Mouse (Mus musculus) hindbrain, embryonic 10.5 days (tissue): Measurements from ENCODE around the gene Camta1. TPM values are rescaled to one million over a fixed set of nuclear protein-coding genes. Genes with fewer than 3 reads are reported as not detected.

Experiments
- DNase-seq: peaks from one replicate; pipeline ENCODE4 v3.0.0-alpha.2; 2017; ENCODE audit warnings: low spot score
- H3K27ac ChIP-seq: fragments of 300-500 bp; sonication (generic); 2 replicates; pipeline ENCODE4 v1.5.1; 2016; ENCODE audit warnings: mild to moderate bottlenecking, moderate library complexity
- H3K27me3 ChIP-seq: fragments of 300-500 bp; sonication (generic); 2 replicates; pipeline ENCODE4 v1.6.1; 2016; ENCODE audit warnings: mild to moderate bottlenecking; ENCODE audit not compliant: poor library complexity, insufficient read depth, severe bottlenecking
- H3K36me3 ChIP-seq: fragments of 300-500 bp; sonication (generic); 2 replicates; pipeline ENCODE4 v1.6.1; 2016; ENCODE audit warnings: mild to moderate bottlenecking, moderate library complexity
- H3K4me1 ChIP-seq: fragments of 300-500 bp; sonication (generic); replicated peaks from 2 replicates; pipeline ENCODE4 v1.6.1; 2016; ENCODE audit warnings: mild to moderate bottlenecking
- H3K4me3 ChIP-seq: fragments of 300-500 bp; sonication (generic); 2 replicates; pipeline ENCODE4 v1.5.1; 2016; ENCODE audit warnings: mild to moderate bottlenecking, moderate library complexity
- H3K9me3 ChIP-seq: fragments of 300-500 bp; sonication (generic); 2 replicates; pipeline ENCODE4 v1.6.1; 2016; ENCODE audit warnings: mild to moderate bottlenecking, moderate library complexity
- WGBS: fragments of 180-500 bp; shearing (Covaris S2); methylation state at CpG from one replicate; pipeline ENCODE4 v1.1.7; 2016; 5-methylcytosine and 5-hydroxymethylcytosine counted together
- polyA plus RNA-seq: library from polyadenylated mRNA; unstranded; fragments of >200 nt; fragmentation: Nextera tagmentation; extraction: Ambion mirVana; gene quantifications from 2 replicates; pipeline ENCODE4 v1.2.1, GENCODE M21; 2016

Camta1 gene
- polyA plus RNA-seq, 1 experiment from 2014 or later = 140 TPM

- DNase-seq = peak; percentile 56
- WGBS = 5% methylated on average over 59 of the region's 60 CpGs
- peaks cover 44% of the 10 kb centered on the region for H3K4me1 ChIP-seq
- peaks cover 12% of the 10 kb centered on the region for H3K36me3 ChIP-seq
- H3K9me3 ChIP-seq = no peaks in the 10 kb centered on the region
- H3K4me3 ChIP-seq = peak overlapping the region; percentile 94
- peak overlapping the region; percentile 97 for H3K27ac ChIP-seq
- H3K27me3 ChIP-seq = peaks cover 36% of the 10 kb centered on the region
Observed at GRCm38 (mm10) chr4:151107131-151108001, 754.3 kb downstream of the Camta1 start.

- H3K4me1 ChIP-seq = peaks cover 44% of the 10 kb centered on the region
- H3K36me3 ChIP-seq = peaks cover 21% of the 10 kb centered on the region
- peak overlapping the region; percentile 94 for H3K4me3 ChIP-seq
- 0 out of 2 replicates have a peak, but pooled peaks cover 6% of the 10 kb centered on the region for H3K9me3 ChIP-seq
- peak; percentile 9 for DNase-seq
- H3K27me3 ChIP-seq = peaks cover 35% of the 10 kb centered on the region
- no peak overlapping the region; the same call in 1 of the 2 replicates for H3K27ac ChIP-seq
- WGBS = 41% methylated on average over 10 of the region's 10 CpGs
Observed at GRCm38 (mm10) chr4:151106468-151106867, 755.2 kb downstream of the Camta1 start.

DNA sequence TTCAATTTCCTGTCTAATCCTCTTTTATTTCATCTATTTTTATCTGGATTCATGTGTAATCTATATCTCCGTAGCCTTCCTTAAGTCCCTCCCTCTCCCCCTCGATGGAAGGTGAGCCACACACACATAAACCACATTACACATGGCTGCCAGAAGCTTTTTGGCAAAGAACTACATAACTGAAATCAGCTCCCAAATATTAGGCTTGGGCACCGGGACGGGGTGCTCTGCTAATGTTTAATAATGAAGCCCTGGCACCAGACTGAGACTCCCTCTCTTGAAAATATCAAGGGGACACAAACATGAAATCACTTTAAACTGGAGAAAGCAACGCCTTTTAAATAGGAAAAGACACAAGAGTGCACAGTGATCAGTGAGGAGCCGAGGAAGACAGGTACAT, 755.8 kb downstream of the Camta1 start:
- Histone ChIP-seq H3K4me3 (0 out of 2 replicates have a peak overlapping the region, but pooled peaks have one; percentile 94), H3K9me3 (0 out of 2 replicates have a peak, but pooled peaks cover 9% of the 10 kb centered on the region), H3K27ac (no peak overlapping the region), H3K36me3 (peaks cover 24% of the 10 kb centered on the region), H3K27me3 (peaks cover 29% of the 10 kb centered on the region), H3K4me1 (peaks cover 44% of the 10 kb centered on the region)
- WGBS = 88% methylated on average over 6 of the region's 6 CpGs
- DNase-seq = no peak

DNA sequence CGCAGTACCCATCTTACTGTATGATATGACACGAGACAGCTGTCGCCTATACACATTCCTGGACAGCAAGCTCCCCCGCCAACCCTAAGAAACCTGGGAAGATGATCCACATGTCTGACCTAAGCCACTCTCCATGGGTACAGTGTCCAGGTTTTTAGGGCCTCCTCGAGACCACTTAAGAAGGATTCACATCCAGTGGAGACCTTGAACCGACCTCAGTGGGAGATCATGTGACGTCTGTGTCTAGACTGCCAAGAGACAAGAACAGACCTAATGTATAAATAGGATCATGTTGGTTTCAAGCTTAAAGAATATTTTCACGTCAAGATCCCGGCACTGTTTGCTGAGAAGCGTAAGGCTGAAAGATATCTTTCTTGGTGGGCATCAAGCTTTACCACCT, 757.5 kb downstream of the Camta1 start:
- WGBS = 90% methylated on average over 10 of the region's 10 CpGs
- Histone ChIP-seq H3K4me3 (no peak overlapping the region), H3K4me1 (peaks cover 41% of the 10 kb centered on the region), H3K9me3 (0 out of 2 replicates have a peak, but pooled peaks cover 9% of the 10 kb centered on the region), H3K27me3 (peaks cover 12% of the 10 kb centered on the region), H3K27ac (no peak overlapping the region), H3K36me3 (peaks cover 29% of the 10 kb centered on the region)
- no peak for DNase-seq

DNA sequence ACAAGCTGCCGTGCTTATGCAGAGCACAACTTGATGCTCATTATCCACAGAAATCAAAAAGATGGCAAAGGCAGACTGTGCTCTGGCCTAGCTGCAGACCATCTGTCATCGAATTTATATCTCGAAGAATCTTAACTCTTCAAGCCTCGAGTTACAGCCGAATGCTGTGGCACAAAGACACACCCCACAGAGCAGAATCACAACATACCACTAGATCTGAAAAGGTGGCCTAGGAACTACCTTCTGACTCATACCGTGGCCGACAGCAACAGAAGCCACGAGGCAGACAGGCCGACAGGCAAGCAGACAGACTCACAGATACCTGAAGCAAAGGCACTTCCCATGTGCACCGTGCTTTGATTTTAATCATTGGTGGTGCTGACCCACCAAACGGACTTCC, 758.0 kb downstream of the Camta1 start:
- Histone ChIP-seq H3K4me3 (no peak overlapping the region), H3K9me3 (0 out of 2 replicates have a peak, but pooled peaks cover 9% of the 10 kb centered on the region), H3K4me1 (peaks cover 36% of the 10 kb centered on the region), H3K27me3 (peaks cover 12% of the 10 kb centered on the region), H3K27ac (no peak overlapping the region), H3K36me3 (peaks cover 29% of the 10 kb centered on the region)
- DNase-seq = no peak
- WGBS = 88% methylated on average over 11 of the region's 11 CpGs

DNA sequence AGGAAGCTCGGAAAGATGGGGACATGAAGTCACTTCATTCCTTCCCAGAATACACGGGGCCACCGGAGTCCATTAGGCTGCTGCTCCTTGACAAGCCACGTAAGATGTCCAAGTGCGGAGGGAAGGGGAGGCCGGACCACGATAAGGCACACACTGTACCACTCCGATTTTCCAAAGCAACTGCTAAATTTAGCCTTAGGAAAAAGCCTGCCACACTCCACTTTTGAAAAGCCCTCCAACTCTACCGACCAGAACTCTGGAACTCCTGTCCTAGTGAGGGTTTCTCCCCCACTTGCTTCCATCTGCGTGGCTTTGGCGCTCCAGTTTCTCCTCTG, 764.6 kb downstream of the Camta1 start:
- H3K27ac ChIP-seq = no peak overlapping the region
- H3K36me3 ChIP-seq = peaks cover 31% of the 10 kb centered on the region
- H3K4me1 ChIP-seq = peaks cover 5% of the 10 kb centered on the region; the same call in 1 of the 2 replicates
- DNase-seq = no peak
- H3K4me3 ChIP-seq = no peak overlapping the region
- WGBS = 89% methylated on average over 11 of the region's 11 CpGs
- no peaks in the 10 kb centered on the region for H3K27me3 ChIP-seq
- 0 out of 2 replicates have a peak, but pooled peaks cover 9% of the 10 kb centered on the region for H3K9me3 ChIP-seq

DNA sequence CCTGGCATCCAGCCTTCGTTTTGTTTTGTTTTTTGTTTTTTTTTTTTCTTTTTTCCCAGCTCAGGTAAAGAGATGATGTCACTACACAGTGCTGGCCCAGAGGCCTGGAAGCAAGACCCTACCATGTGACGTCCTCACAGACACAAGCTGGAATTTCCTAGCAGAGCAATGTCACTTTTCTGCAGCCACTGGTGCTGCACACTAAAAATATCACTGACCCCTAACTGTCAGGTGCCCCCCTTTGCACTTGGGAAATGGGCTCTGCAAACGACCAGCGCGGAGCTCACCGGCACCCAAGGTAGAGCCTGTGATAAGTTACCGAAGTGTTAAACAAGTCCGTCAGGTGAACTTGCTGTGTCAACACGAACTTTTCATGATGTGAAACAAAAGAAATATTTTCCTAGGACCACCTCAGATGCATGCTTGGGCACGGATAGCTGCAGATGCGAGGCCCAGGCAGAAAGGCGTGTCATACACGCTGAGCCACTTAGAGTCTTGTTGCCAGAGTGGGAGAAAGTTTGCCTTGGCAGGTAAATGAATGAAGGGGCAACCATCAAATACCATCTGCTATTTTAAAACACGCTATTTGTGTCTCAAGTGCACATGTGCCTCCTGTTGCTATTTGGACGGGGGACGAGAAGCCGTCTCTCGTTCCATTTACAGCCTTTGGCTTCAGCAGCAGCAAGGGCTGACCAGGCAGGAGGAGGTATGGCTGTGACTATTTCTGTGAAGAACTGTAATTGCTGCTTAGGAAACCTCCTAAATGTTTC, 765.2 kb downstream of the Camta1 start:
- WGBS = 90% methylated on average over 18 of the region's 18 CpGs
- H3K27me3 ChIP-seq = no peaks in the 10 kb centered on the region
- H3K36me3 ChIP-seq = peaks cover 27% of the 10 kb centered on the region

GRCm38 (mm10) chr4:151095207-151095606, 766.5 kb downstream of the Camta1 start:
- Histone ChIP-seq H3K36me3 (peaks cover 18% of the 10 kb centered on the region), H3K27me3 (no peaks in the 10 kb centered on the region), H3K4me1 (peaks cover 13% of the 10 kb centered on the region), H3K9me3 (no peaks in the 10 kb centered on the region), H3K27ac (no peak overlapping the region), H3K4me3 (no peak overlapping the region)
- no peak for DNase-seq
- 25% methylated on average over 2 of the region's 2 CpGs for WGBS

More for the DNA sequence above, 765.2 kb downstream of the Camta1 start:
- no peak overlapping the region for H3K4me3 ChIP-seq
- 0 out of 2 replicates have a peak, but pooled peaks cover 4% of the 10 kb centered on the region for H3K9me3 ChIP-seq
- H3K4me1 ChIP-seq = peaks cover 5% of the 10 kb centered on the region; the same call in 1 of the 2 replicates
- no peak overlapping the region for H3K27ac ChIP-seq
- no peak for DNase-seq

GRCm38 (mm10) chr4:151089270-151089669, 772.4 kb downstream of the Camta1 start, which contains the start of gene Gm13090:
Gene Gm13090 (plus strand): TSS chr4:151089570.
- Histone ChIP-seq H3K36me3 (peaks cover 61% of the 10 kb centered on the region), H3K9me3 (no peaks in the 10 kb centered on the region), H3K4me1 (peaks cover 8% of the 10 kb centered on the region), H3K27me3 (no peaks in the 10 kb centered on the region), H3K4me3 (no peak within 1 kb of the TSS), H3K27ac (no peak within 1 kb of the TSS)
- DNase-seq = no peak
- 96% methylated on average over 7 of the region's 7 CpGs for WGBS

DNA sequence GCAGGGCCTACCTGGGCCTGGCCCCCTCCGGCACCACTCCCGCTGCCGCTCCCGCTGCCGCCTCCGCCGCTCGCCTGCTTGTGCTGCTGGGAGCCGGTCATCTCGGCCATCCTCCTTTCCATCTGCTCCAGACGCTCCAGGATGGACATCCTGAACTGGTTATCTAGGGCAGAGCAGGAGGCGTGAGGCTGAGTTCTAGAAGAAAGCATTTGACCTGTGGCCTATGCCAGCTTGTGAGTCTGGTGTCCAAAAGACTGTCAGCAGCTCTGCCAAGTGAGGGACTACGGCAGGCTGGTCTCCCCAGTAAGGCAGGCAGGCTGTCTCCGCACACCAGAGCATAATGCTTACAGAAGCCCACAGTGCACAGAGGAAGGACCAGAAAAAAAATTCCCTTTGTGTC, 772.9 kb downstream of the Camta1 start:
- H3K27me3 ChIP-seq = no peaks in the 10 kb centered on the region
- DNase-seq = no peak
- H3K36me3 ChIP-seq = peaks cover 61% of the 10 kb centered on the region
- no peak overlapping the region for H3K4me3 ChIP-seq
- H3K4me1 ChIP-seq = peaks cover 8% of the 10 kb centered on the region
- no peak overlapping the region for H3K27ac ChIP-seq
- 93% methylated on average over 14 of the region's 14 CpGs for WGBS
- H3K9me3 ChIP-seq = no peaks in the 10 kb centered on the region

GRCm38 (mm10) chr4:151087358-151087757, 774.3 kb downstream of the Camta1 start:
- WGBS = 98% methylated on average over 1 of the region's 1 CpGs
- no peaks in the 10 kb centered on the region for H3K9me3 ChIP-seq
- no peak overlapping the region for H3K27ac ChIP-seq
- no peak for DNase-seq
- peaks cover 72% of the 10 kb centered on the region for H3K36me3 ChIP-seq
- H3K4me1 ChIP-seq = peaks cover 8% of the 10 kb centered on the region
- no peak overlapping the region for H3K4me3 ChIP-seq
- no peaks in the 10 kb centered on the region for H3K27me3 ChIP-seq

DNA sequence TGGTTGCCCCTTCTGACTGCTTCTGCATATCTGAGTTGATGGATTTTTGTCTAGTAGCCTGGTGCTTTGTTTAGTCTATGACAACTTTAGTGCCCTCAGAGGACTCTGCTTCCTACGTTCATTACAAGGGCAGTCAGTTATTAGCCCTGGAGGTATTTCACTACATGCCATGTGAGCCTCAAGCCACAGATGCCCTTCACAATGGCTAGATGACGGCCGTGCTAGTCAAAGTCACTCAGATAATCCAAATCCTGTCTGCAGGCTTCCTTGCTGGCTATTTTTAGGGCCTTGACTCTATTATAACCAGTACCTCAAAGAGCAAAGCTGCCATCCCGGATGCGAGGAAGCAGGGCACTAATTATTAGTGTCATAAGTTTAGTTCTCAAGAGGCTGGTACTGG, 778.6 kb downstream of the Camta1 start:
- H3K4me3 ChIP-seq = no peak overlapping the region
- DNase-seq = no peak
- H3K27ac ChIP-seq = no peak overlapping the region
- WGBS = 94% methylated on average over 5 of the region's 5 CpGs
- no peaks in the 10 kb centered on the region for H3K27me3 ChIP-seq
- no peaks in the 10 kb centered on the region for H3K4me1 ChIP-seq
- no peaks in the 10 kb centered on the region for H3K9me3 ChIP-seq
- H3K36me3 ChIP-seq = peaks cover 100% of the 10 kb centered on the region

- peaks cover 100% of the 10 kb centered on the region for H3K36me3 ChIP-seq
Observed at GRCm38 (mm10) chr4:151081977-151082376, 779.7 kb downstream of the Camta1 start.

More at GRCm38 (mm10) chr4:151081977-151082376, 779.7 kb downstream of the Camta1 start:
- no peak overlapping the region for H3K27ac ChIP-seq
- H3K27me3 ChIP-seq = no peaks in the 10 kb centered on the region
- H3K9me3 ChIP-seq = no peaks in the 10 kb centered on the region
- no peaks in the 10 kb centered on the region for H3K4me1 ChIP-seq
- WGBS = 94% methylated on average over 13 of the region's 13 CpGs
- DNase-seq = no peak
- no peak overlapping the region for H3K4me3 ChIP-seq
